Mouse (Mus musculus): ENCODE data around the gene Rnf24.

The Rnf24 gene

GRCm38 (mm10) chr2:131262213-131262672 is 90.4 kb downstream of the Rnf24 start, which contains the start of gene Pank2:
Gene Pank2, plus strand, starts transcription at chr2:131262495.
- peak; percentile 98 for DNase-seq

- DNase-seq: no peak
Measured at GRCm38 (mm10) chr2:131261481-131262212, 91.0 kb downstream of the Rnf24 start.

GRCm38 (mm10) chr2:131260544-131261307 is 92.0 kb downstream of the Rnf24 start:
- no peak for DNase-seq

- no peak for DNase-seq
Measured at GRCm38 (mm10) chr2:131258693-131259092, 94.0 kb downstream of the Rnf24 start.

- DNase-seq: no peak
Measured at GRCm38 (mm10) chr2:131255738-131256137, 97.0 kb downstream of the Rnf24 start.

GRCm38 (mm10) chr2:131254329-131254713 is 98.4 kb downstream of the Rnf24 start:
- peak in 1 of 2 experiments; percentile 24 for DNase-seq

GRCm38 (mm10) chr2:131253681-131254328 is 98.9 kb downstream of the Rnf24 start:
- peak; percentile 68 to 78 for DNase-seq

All from cerebellum, postnatal 14 days (tissue).